Mouse (Mus musculus) small intestine, adult 2 months (tissue): ENCODE data around the gene Grip2.

Experiments
- CTCF ChIP-seq: fragments of 200-500 bp; IDR thresholded peaks from 2 replicates; pipeline ENCODE4 v1.5.1; 2012; ENCODE audit warnings: low read depth, mild to moderate bottlenecking, control low read depth, inconsistent platforms, low read length, moderate library complexity, mixed read lengths; ENCODE audit not compliant: insufficient replicate concordance, insufficient read length; ENCODE audit errors: extremely low read depth
- POLR2A ChIP-seq: fragments of 200-500 bp; IDR thresholded peaks from 2 replicates; pipeline ENCODE4 v1.6.1; 2012; ENCODE audit warnings: low read depth, mild to moderate bottlenecking, control low read depth, inconsistent platforms, low read length, moderate library complexity

GRCm38 (mm10) chr6:91796736-91797135 is 30.3 kb downstream of the Grip2 start:
- TF ChIP-seq CTCF (no peak), POLR2A (no peak)
